Mouse (Mus musculus): ENCODE measurements at regions not wholly inside any gene's neighbourhood (a gene's known extent, or its start where the extent isn't known, plus 50 kb on each side); places are given as distances from the start of the nearest gene placed in this dataset.

DNA sequence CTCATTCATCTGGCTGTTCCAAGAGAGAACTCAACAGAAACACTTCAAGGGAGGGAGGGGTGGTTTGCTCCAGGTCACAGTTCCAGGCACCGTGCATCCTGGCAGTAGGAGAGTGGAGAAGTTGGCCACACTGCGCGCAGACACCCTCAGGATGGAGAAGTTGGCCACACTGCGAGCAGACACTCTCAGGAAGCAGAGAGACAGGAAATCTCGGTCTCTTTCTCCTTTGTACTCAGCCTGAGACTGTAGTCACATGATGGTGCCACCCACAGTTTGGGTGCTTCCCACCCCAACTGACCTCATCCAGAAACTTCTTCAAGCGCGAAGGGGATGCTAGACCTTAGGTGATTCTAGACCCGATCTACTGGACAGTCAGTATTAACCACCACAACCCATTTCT is 170.4 kb downstream of the Bcl11b start:
- TF ChIP-seq CTCF (IDR thresholded peaks at IDR 0.05; ENCODE audit: extremely low read depth, insufficient read depth, insufficient read length, insufficient replicate concordance): no peak
- TF ChIP-seq POLR2A (IDR thresholded peaks at IDR 0.05; ENCODE audit: low read depth, low read length): no peak
